Mouse (Mus musculus): Measurements from ENCODE around the gene Casp9.

Gene Casp9

DNA sequence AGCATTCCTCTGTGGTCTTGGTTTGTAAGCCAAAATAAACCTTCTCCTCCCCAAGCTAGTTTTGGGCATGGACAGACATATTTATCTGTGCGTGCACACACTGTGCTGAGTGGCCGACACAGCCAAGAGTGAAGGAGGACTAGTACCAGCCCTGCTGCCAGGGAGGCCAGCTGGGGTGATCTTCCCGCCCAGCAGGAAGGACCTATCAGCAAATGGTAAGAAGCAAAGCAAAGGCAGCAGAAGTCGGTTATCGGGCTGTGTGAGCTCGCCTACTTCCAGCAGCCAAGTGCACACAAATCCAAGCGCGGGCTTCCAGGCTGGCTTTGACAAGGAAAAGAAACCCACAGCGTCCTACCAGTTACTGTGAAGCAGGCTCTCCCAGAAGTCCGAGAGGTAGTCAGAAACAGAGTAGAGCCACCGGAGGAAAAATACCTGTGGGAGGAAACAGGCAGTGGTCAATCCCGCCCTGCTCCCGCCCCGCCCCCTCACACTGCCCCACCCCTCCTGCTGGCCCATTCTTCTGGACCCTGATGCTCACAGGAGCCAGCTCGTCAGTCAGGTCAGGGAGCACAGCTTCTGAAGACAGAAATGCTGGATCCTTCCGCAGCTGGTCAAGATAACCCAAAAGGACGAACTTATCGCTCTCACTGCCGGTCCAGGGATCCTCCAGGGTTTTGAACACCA is 25.9 kb upstream of the Casp9 start:
- POLR2A ChIA-PET, result interaction anchor here in 2 of 4 experiments (0.9 to 1.2 kb wide), 3 partner anchors 19 to 95 kb away, joined by 3 to 6 read pairs (median 3); no protein-coding TSS in a partner anchor
- CTCF ChIA-PET, result interaction anchor here in 2 of 4 experiments (0.6 kb wide), 2 partner anchors 265 to 356 kb away, joined by 3 to 6 read pairs; no protein-coding TSS in a partner anchor

DNA sequence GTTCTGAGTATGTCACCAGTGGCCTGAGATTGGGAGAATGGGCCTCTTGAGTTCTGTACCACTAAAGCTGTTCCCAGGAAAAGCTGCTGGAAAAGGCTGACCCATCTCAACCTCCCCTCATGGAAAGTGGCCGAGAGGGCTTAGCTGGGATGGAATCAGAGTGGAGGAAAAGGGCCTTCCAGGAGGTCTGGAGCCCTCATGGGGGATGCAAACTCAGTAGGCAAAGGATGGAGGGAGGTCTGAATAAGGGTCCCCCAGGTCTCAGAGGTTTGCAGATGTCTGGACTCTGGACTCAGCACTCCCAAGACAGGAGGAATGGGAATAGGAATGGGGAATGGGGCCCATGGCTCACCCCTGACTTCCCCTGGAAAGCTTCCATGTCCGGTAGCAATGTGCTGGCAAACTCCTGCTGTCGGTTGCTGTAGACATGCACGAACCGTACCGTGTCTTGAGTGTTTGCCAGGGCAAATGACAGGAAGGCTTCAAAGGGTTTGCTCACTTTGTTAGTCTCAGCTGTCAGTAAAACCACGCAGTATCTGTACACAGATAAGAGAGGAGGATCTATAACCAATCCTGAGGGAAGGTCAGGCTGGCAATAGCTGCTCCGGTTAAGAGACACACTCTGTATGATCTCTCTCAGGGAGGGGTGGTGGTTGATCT is 23.8 kb upstream of the Casp9 start:
- ChIA-PET CTCF (interaction anchor here in 1 of 4 experiments (1.3 kb wide), 1 partner anchor 14 kb away, joined by 3 read pairs; no protein-coding TSS in a partner anchor), POLR2A (no interaction called here)

- POLR2A ChIA-PET, result interaction anchor here in 1 of 4 experiments (1.1 kb wide), 1 partner anchor 22 kb away, joined by 3 read pairs; the partner anchor contains the start of gene Casp9
- CTCF ChIA-PET, result interaction anchor here in 2 of 4 experiments (1.0 to 1.1 kb wide), 2 partner anchors 19 to 303 kb away, joined by 5 read pairs; no protein-coding TSS in a partner anchor
Observed at GRCm38 (mm10) chr4:141771823-141772222, 21.6 kb upstream of the Casp9 start.

DNA sequence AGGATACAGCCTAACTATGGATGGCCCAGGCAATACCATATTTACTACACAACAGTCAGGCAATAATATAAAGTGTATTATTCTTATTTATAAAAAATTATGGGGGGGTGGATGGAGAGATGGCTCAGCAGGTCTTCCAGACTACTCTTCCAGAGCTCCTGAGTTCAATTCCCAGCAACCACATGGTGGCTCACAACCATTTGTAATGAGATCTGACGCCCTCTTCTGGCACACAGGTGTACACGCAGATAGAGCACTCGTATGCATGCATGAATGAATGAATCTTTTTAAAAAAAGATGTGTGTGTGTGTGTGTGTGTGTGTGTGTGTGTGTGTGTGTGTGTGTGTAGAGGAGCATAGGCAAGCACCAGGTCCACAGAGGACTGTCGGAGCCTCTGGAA is 20.4 kb upstream of the Casp9 start:
- ChIA-PET POLR2A (interaction anchor here in 2 of 4 experiments (0.6 to 1.1 kb wide), 5 partner anchors 12 to 430 kb away, joined by 3 to 4 read pairs (median 3); partner anchors contain the start of gene Casp9 (in 1 of the 2)), CTCF (interaction anchor here in 3 of 4 experiments (0.6 to 1.5 kb wide), 25 partner anchors 8 to 727 kb away, joined by 3 to 15 read pairs (median 4); partner anchors contain the start of genes Casp9 (in 1 of the 3) and Spata21 (in 1 of the 3))

DNA sequence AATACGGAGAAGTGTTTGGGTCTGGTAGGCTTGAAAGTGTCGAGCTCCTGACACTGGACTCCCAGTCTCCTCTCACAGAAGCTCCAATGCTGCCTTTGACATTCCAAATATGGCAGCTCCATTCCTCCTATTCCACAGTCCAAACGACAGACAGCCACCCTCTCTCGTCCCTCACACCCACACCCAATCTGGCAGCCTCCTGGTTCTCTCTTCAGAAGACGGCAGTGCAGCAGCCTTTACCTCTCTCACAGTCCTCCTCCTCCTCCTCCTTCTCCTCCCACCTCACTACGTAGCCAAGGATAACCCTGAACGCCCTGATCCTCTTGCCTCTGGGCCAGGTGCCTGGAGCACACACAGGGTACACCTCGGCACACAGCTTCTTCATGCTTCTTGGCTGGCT is 13.6 kb upstream of the Casp9 start:
- CTCF ChIA-PET, result no interaction called here
- POLR2A ChIA-PET, result interaction anchor here in 2 of 4 experiments (0.6 to 1.6 kb wide), 5 partner anchors 11 to 108 kb away, joined by 3 read pairs; partner anchors contain the start of genes Casp9 (in 2 of the 2) and Dnajc16 (in 1 of the 2)

DNA sequence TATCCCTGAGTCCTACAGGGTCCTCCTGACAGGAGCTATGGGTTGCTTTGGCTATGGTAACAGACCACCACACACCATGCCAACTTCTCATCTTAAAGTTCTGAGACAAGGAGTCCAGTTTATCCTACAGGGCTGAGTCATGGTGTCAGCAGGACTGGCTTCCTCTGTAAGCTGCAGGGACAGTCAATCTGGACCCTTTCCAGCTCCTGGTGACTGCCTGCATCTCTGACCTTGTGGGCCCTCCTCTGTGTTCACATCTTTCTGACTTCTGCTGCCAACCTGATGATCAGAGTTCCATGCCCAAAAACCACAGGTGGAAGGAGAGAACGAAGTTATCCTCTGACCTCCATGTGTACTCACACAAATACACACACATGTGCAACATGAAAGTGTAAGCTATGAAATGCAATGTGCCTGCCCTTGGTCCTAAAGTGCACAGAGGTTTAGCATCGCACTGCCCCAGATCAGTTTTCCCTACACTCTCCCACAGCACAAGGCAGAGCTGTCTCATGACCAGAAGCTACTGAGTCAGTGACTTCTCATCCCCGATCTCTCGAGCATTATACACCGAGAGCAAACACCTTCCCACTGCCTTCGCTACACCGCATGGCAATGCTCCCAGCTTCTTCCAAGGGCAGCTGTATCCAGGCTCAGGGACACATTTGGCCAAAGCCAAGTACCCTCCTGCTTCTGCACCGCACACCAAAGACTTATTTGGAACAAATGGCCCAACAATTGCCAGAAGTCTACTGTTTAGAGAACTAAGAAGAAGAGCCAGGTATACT is 12.0 kb upstream of the Casp9 start:
- CTCF ChIA-PET, result interaction anchor here in 2 of 4 experiments (0.6 to 1.5 kb wide), 2 partner anchors 218 to 351 kb away, joined by 3 read pairs; no protein-coding TSS in a partner anchor

GRCm38 (mm10) chr4:141784835-141785234 is 8.6 kb upstream of the Casp9 start:
- CTCF ChIA-PET, result interaction anchor here in 2 of 4 experiments (0.6 to 1.1 kb wide), 4 partner anchors 9 to 35 kb away, joined by 3 to 4 read pairs (median 3); partner anchors contain the start of gene Casp9 (in 1 of the 2)
- POLR2A ChIA-PET, result interaction anchor here in 2 of 4 experiments (1.2 to 1.7 kb wide), 5 partner anchors 9 to 286 kb away, joined by 3 to 4 read pairs (median 4); partner anchors contain the start of genes Agmat (in 1 of the 2) and Casp9 (in 1 of the 2)

More for the DNA sequence above, 12.0 kb upstream of the Casp9 start:
- POLR2A ChIA-PET, result interaction anchor here in 3 of 4 experiments (0.6 to 1.8 kb wide), 6 partner anchors 12 to 146 kb away, joined by 3 to 7 read pairs (median 4); partner anchors contain the start of genes Casp9 (in 2 of the 3) and Ddi2 (in 1 of the 3)

GRCm38 (mm10) chr4:141786141-141786540 is 7.3 kb upstream of the Casp9 start:
- ChIA-PET POLR2A (interaction anchor here in 2 of 4 experiments (0.8 to 1.7 kb wide), 2 partner anchors 13 to 18 kb away, joined by 3 read pairs; no protein-coding TSS in a partner anchor), CTCF (no interaction called here)

DNA sequence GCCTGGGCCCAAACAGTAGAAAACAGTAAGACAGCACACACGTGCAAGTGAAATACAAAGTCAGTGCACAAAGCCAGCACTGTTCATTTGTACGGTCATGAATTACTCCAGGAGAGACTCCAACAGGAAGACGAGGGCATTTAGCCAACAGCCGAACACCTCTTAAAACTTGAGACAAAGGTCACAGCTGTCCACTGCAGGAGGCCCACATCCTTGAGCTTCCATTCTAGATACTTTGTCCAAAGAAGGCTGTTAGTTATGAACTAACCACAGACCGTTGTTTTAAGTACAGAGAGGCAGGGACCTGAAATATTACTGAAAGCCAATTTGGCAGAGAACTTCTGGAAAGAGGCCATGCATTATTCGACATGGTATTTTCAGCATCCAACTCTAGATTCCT is 6.4 kb upstream of the Casp9 start:
- CTCF ChIA-PET, result no interaction called here
- POLR2A ChIA-PET, result interaction anchor here in 2 of 4 experiments (0.6 to 0.8 kb wide), 2 partner anchors 19 to 115 kb away, joined by 3 read pairs; no protein-coding TSS in a partner anchor

- ChIA-PET CTCF (no interaction called here), POLR2A (no interaction called here)
Observed at GRCm38 (mm10) chr4:141787462-141787861, 6.0 kb upstream of the Casp9 start.

GRCm38 (mm10) chr4:141789564-141790218 is 3.7 kb upstream of the Casp9 start:
- ChIA-PET CTCF (no interaction called here), POLR2A (interaction anchor here in 2 of 4 experiments (0.7 to 1.6 kb wide), 7 partner anchors 10 to 364 kb away, joined by 3 to 5 read pairs (median 3); partner anchors contain the start of gene Tmem82 (in 1 of the 2))

GRCm38 (mm10) chr4:141790524-141790990 is 2.9 kb upstream of the Casp9 start, which contains the start of gene Dnajc16:
Gene Dnajc16 (minus strand): TSS chr4:141790931.
- ChIA-PET CTCF (interaction anchor here in 1 of 4 experiments (1.0 kb wide), 1 partner anchor 173 kb away, joined by 4 read pairs; the partner anchor contains the start of gene Tmem82), POLR2A (interaction anchor here in 3 of 4 experiments (0.6 to 1.9 kb wide), 14 partner anchors 11 to 365 kb away, joined by 3 to 7 read pairs (median 3); no protein-coding TSS in a partner anchor)

DNA sequence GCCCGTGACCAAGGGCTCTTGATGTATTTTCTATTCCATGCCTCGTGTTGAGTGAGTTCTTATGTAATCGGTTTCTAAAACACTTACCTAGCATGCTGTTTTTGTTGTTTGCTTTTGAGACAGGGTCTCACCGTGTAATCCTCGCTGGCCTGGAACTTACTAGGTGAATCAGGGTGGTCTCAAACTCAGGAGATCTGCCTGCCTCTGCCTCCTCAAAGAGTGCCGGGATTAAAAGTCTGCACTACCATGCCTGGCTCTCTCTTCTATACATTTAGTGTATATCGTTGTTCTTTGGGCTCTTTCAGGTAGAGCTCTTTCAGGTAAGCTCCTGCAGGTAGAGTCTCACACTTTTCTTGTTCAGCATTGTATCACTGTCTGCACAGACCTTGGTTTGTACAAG is 1.9 kb upstream of the Casp9 start:
- ChIA-PET POLR2A (interaction anchor here in 3 of 4 experiments (0.6 to 1.9 kb wide), 13 partner anchors 28 to 772 kb away, joined by 3 to 7 read pairs (median 4); partner anchors contain the start of gene Ddi2 (in 1 of the 3)), CTCF (no interaction called here)

DNA sequence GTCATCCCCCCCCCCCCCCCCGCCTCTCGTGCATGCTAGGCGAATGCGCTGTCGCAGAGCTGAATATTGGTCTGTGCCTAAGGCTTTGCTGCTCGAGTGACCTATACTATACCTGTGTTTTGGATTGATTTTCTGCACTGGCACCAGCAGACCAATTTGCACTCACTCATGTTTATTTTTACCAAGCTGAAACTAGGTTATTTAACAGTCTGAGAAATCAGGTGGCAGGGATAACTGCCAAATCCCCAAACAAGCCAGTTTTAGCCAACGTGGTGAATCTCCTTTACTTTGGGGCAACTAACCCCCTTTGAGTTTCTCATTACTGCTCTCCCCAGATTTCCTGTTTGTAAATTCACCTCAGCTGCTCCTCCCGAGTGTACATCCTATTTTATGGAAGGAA is 1.5 kb upstream of the Casp9 start:
- ChIA-PET CTCF (no interaction called here), POLR2A (interaction anchor here in 3 of 4 experiments (0.6 to 1.9 kb wide), 11 partner anchors 27 to 771 kb away, joined by 3 to 7 read pairs (median 4); partner anchors contain the start of gene Ddi2 (in 1 of the 3))

- ChIA-PET CTCF (interaction anchor here in 3 of 4 experiments (0.6 to 1.6 kb wide), 11 partner anchors 20 to 999 kb away, joined by 3 to 7 read pairs (median 3); no protein-coding TSS in a partner anchor), POLR2A (interaction anchor here (0.6 to 2.5 kb wide), 86 partner anchors 9 to 1369 kb away, joined by 3 to 16 read pairs (median 4); partner anchors contain the start of genes Cela2a (in 2 of the 4), Tmem82 (in 2 of the 4), Ctrc (in 1 of the 4) and Ddi2 (in 1 of the 4))
Observed at GRCm38 (mm10) chr4:141792554-141793281, 694 bp upstream of the Casp9 start.

DNA sequence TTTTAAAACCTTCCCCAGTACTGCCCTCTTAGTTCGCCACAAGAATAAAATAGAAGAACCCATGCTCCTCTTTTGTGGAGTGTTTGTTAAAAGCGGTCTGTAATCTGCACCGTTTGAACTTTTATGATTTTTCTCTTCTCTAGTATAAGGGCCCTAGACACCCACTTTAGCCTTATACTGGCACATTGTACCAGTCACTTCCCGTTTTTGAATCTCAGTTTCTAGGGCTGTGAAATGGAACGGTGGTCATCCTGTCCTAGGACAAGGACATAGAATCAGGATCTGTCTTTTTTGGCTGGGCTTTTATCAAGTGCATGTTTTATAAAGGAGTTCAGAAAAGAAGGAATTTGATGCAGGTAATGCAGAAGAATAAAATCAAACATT is 732 bp downstream of the Casp9 start:
- ChIA-PET POLR2A (interaction anchor here (0.6 to 2.5 kb wide), 73 partner anchors 9 to 1368 kb away, joined by 3 to 16 read pairs (median 5); partner anchors contain the start of genes Ddi2 (in 2 of the 4), Tmem82 (in 2 of the 4), Cela2a (in 1 of the 4) and Hspb7 (in 1 of the 4)), CTCF (interaction anchor here (0.5 to 1.6 kb wide), 12 partner anchors 9 to 203 kb away, joined by 3 to 9 read pairs (median 3); no protein-coding TSS in a partner anchor)

Data from embryonic stem cell, embryonic (primary cell).